Mouse (Mus musculus) adipocyte (in vitro differentiated cells): ENCODE data around the gene 3110040M04Rik.
"Not testable (repeated sequence)": the region's sequence is repeated elsewhere in the genome, so short reads cannot be mapped to it uniquely, and the experiment has no call there.

Source experiments
- DNase-seq: peaks from one replicate; pipeline ENCODE4 v3.0.0-alpha.2; 2016; ENCODE audit warnings: low spot score

3110040M04Rik gene

GRCm38 (mm10) chr1:151192075-151192474, 11.8 kb upstream of the 3110040M04Rik start, which contains the start of gene Gm8947:
Gm8947 (plus strand) TSS chr1:151192376.
- not testable (repeated sequence) for DNase-seq

DNA sequence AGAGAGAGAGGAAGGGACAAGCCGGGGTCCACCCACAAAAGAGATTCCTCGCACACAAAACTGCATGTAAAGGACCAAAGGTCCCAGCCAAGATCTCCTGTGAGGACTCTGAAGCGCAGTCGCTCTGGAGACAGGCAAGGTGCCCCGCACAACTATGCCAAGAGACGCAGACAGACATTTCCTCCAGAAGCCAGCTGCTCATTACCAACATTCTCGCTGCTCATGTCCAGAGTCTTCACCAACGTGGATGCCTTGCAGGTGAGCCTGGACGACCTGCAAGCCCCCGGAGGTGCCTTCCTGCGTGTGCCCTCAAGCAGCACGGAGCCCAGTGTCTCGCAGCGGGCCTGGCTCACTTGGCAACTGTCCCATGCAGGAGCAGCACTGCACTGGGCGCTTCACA, 11.2 kb upstream of the 3110040M04Rik start:
- DNase-seq, result not testable (repeated sequence)

DNA sequence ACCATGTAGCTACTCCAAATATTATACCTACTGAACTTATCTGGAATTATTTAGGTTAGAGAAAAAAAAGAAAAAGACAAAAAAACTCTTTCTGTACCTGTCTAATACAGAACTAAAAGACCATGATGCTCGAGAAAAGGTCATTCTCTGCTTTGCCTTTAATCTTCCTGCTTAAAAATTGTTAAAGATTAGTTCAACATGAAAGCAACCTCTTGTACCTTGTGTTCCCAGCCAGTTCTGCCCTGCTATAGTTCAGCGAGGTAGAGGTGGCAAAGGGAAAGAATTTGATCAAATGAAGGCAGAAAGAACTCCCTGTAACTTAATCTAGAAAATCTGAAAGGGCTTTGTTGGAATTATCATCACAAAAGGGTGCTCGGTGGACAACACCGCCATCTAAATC, 7.9 kb upstream of the 3110040M04Rik start:
- DNase-seq, result not testable (repeated sequence)

- not testable (repeated sequence) for DNase-seq
Observed at GRCm38 (mm10) chr1:151196690-151197089, 7.2 kb upstream of the 3110040M04Rik start.

DNA sequence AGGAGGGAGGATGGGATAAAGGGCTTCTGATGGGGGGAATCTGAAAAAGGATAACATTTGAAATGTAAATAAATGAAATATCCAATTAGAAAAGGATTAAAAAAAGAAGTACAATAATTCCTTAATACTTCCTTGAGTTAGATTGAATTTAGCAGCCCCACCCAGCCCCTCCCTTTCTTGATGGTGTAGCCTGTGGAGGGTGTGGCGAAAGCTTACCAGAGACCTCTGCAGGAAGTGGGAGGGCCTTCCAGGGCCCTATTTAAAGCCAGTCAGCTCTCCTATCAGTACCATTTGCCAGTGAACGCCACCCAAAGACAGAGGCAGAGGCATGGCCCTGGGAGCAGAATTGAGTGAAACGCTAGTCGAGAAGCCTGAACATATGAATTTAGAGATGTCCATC, 5.8 kb upstream of the 3110040M04Rik start, which contains the start of gene Gm47995:
Gene Gm47995 (plus strand): TSS at position 329 of the 400 bp plus-strand sequence.
- DNase-seq, result not testable (repeated sequence)

- DNase-seq, result not testable (repeated sequence)
Observed at GRCm38 (mm10) chr1:151200620-151201019, 3.3 kb upstream of the 3110040M04Rik start.

DNA sequence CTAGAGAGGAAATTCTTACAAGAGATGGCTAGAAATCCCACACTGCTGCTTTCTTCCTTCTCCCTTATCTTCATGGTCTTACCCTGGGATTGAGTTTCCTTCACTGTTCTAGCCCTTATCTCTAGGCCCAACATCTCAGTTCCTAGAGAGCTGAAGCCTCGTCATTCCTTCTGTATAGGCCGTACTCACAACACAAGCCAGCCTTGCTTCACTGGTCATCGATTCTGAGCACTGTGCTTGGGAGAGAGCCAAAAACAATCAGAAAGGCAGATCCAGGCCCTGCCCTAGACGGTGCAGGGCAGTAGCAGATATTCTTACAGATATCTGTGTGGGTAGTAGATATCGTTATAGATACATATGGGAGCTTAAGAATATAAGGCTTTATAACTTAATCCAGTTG, 1.1 kb upstream of the 3110040M04Rik start:
- not testable (repeated sequence) for DNase-seq

- DNase-seq, result not testable (repeated sequence)
Observed at GRCm38 (mm10) chr1:151208493-151208892, 4.6 kb downstream of the 3110040M04Rik start.

- DNase-seq, result not testable (repeated sequence)
Observed at GRCm38 (mm10) chr1:151208944-151209343, 5.0 kb downstream of the 3110040M04Rik start.

DNA sequence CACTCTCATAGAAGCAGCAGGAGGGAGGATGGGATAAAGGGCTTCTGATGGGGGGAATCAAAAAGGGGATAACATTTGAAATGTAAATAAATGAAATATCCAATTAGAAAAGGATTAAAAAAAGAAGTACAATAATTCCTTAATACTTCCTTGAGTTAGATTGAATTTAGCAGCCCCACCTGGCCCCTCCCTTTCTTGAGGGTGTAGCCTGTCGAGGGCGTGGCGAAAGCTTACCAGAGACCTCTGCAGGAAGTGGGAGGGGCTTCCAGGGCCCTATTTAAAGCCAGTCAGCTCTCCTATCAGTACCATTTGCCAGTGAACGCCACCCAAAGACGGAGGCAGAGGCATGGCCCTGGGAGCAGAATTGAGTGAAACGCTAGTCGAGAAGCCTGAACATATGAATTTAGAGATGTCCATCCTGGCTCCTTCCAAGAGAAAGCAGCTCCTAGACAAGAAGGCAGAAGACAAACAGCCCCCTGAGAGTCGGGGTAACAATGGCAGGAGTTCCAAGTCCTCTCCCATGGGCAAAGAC, 6.0 kb downstream of the 3110040M04Rik start, which contains the start of gene Gm47996:
Gene Gm47996 (plus strand): TSS at position 308 of the 532 bp plus-strand sequence.
- not testable (repeated sequence) for DNase-seq

- not testable (repeated sequence) for DNase-seq
Observed at GRCm38 (mm10) chr1:151211666-151212065, 7.7 kb downstream of the 3110040M04Rik start.

DNA sequence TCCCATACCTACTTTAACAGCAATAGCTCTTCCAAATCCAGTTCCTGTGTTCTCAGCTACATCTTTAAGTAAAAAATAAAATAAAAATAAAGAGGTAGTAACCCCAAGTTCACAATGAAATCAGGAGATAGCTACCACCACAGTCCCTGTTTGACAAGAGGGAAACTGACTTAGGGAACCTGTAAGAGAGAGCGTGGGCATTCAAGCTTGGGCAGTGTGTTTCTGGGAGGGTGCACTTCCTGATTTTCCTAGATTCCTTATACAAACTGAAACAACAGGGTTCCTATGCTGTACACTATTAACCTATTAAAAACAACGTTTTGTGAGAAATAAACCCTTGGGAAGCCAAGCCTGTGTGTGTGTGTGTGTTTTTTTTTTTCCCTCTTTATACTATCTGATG, 10.9 kb downstream of the 3110040M04Rik start:
- no peak for DNase-seq

- DNase-seq, result no peak
Observed at GRCm38 (mm10) chr1:151215985-151216384, 12.1 kb downstream of the 3110040M04Rik start.

DNA sequence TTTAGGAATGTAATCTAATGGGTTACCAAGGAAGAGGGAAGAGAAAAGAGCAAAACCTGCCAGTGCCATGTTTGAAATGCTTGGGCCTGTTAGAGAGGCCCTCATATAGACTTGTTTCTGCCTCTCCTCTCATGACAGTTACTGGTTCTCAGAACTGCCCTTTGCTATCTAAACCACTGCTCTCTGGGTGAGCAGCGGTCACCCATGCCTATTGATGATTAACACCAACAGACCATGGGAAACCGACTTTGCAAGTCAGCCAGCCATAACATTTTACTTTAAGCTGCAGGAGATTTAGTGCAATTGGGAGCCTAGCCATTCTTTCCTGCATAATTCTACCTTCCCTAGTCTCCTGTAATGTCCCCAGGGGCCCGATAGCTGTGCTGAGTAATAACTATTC, 12.5 kb downstream of the 3110040M04Rik start:
- DNase-seq, result no peak

DNA sequence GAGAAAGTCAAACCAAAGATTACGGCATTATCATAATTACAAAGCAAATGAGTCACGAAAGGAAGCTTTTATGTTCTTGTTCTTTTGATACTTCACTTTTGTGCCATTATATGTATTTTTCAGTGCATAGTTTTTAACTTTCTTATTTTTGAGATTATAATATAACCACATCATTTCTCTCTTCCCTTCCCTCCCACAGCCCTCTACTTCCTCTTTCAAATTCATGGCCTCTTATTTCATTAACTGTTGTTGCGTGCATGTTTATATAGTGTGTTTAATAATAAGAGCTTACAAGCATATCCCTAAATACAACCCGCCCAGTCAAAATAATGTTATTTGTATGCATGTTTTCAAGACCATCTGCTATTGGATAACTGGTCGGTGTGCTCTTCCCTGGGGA, 15.1 kb downstream of the 3110040M04Rik start:
- no peak for DNase-seq

- no peak for DNase-seq
Observed at GRCm38 (mm10) chr1:151220098-151220497, 16.2 kb downstream of the 3110040M04Rik start.

- DNase-seq, result no peak
Observed at GRCm38 (mm10) chr1:151222561-151223267, 18.8 kb downstream of the 3110040M04Rik start.

GRCm38 (mm10) chr1:151223377-151223776, 19.5 kb downstream of the 3110040M04Rik start:
- no peak for DNase-seq

DNA sequence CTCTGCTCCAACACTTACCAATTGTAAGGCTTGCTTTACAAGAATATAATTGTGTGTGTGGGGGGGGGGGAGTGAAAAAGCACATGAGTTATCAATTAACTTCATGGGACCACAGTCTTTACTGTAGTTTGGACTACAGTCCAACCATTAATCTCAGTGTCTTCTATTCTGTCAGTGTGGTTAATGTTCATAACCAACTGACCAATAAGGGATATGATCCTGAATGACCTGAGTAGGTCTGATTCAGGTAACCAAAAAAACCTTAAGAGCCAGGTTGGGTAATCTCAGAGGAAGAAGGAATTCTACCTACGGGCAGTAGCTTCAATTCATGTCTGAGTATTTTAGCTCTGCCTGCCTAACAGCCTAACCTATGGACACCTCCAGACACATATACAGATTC, 20.6 kb downstream of the 3110040M04Rik start:
- DNase-seq, result no peak

- no peak for DNase-seq
Observed at GRCm38 (mm10) chr1:151227506-151227905, 23.6 kb downstream of the 3110040M04Rik start.

DNA sequence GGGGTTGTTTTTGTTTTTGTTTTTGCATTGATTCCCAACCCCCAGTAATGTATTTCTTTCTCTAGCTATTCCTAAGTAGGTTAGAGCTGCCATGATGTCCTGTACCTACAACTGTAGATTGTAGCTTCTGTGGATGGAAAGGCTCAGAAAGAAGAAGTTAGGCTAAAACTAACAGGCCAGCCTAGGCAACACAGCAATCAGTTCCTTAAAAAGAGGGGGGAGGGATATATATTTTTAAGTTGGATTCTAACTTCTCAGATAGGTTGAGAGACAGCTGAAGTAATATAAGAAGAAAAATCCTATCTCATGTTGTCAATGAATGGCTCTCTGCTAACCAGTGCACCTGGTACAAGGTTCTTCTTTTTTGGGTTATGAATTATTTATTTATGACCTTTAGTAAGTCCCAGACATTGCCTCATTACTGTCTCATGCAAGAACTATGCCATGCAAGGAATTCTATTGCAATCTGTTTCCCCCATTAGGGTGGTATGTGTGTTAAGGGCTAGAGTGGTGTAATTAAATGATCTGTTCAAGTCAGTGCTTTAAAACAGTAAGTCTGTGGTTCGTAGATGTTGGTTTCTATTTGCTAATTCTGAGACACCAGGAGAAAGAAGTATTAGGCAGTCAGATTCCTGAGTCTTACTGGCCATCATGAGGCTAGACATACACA, 24.5 kb downstream of the 3110040M04Rik start:
- DNase-seq, result no peak

DNA sequence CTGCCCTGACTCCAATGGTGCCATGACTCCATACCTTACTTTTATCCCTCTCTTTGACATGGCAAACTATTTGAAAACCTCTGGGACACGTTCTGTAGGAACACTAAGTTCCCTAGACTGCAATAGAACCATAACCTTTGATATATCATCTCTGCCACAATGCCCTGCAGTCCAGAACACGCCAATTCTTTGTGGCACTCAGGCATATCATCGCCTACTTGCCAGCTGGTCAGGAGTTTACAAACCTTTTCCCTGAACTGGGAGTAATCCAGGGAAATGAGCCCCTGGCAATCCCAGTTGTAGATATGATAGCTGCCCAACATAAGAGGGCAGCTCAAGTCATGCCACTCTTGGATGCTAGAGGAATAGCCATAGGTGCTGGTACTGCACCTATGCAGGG, 28.4 kb downstream of the 3110040M04Rik start:
- no peak for DNase-seq

GRCm38 (mm10) chr1:151233756-151234155, 29.8 kb downstream of the 3110040M04Rik start:
- no peak for DNase-seq
